Mouse (Mus musculus): ENCODE results near the gene Dnase1l3. TPM values are rescaled to one million over a fixed set of nuclear protein-coding genes. Genes with fewer than 3 reads are reported as not detected.
A peak's percentile ranks its signal among the peaks of the same experiment; 100 is the strongest.

The Dnase1l3 gene
- polyA plus RNA-seq, 1 experiment: 14.2 TPM

DNA sequence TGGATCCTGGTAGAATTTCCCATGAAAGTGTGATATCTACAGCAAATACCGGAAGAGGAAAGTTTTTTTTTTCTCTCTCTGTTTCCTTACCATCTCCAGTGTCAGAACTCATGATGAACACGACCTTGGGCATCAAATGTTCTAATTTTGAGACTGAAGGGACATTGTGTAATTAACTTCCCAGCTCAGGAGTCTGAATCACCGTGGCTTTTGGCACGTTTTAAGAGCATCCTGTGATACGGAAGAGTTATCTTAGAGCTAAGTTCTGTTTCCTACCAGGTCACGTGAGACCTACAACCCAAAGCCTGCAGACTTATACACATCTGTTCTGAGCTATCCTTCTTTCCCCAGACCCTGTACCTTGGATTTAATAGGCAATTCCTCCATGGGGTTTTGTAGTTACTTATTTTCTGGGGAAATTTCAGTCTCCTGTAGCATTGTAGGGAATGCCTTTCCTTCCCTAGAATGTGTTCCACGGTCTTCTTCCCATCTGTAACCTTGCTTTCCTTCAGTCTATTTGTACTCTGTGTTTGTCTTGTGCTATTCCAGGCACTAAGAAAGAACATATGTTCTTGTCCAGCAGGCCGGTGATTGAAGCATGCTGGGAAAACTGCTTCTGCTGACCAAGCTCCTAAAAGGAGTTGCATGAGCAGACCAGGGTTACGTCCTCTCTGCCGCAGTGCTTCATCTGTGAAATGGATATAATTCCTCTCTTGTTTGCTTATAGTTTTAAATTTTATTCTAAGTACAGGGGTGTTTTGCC, 32.6 kb upstream of the Dnase1l3 start:
- Histone ChIP-seq H3K27ac (ENCODE audit: insufficient read depth, low read depth, low read length) (no peak overlapping the region), H3K4me1 (ENCODE audit: control insufficient read depth, insufficient read depth, insufficient read length, low read length) (0 out of 2 replicates have a peak, but pooled peaks cover 3% of the 10 kb centered on the region), H3K36me3 (ENCODE audit: control insufficient read depth, insufficient read depth, low read length) (0 out of 2 replicates have a peak, but pooled peaks cover 2% of the 10 kb centered on the region), H3K27me3 (ENCODE audit: control insufficient read depth, insufficient read depth, low read length) (no peaks in the 10 kb centered on the region), H3K4me3 (ENCODE audit: low read depth, low read length) (no peak overlapping the region)
- 80% methylated on average over 10 of the region's 10 CpGs for WGBS
- TF ChIP-seq CTCF (IDR thresholded peaks at IDR 0.05; ENCODE audit: extremely low read depth, insufficient read length, insufficient replicate concordance, low read depth, low read length) (no peak), POLR2A (IDR thresholded peaks at IDR 0.05; ENCODE audit: low read depth, low read length) (no peak)

DNA sequence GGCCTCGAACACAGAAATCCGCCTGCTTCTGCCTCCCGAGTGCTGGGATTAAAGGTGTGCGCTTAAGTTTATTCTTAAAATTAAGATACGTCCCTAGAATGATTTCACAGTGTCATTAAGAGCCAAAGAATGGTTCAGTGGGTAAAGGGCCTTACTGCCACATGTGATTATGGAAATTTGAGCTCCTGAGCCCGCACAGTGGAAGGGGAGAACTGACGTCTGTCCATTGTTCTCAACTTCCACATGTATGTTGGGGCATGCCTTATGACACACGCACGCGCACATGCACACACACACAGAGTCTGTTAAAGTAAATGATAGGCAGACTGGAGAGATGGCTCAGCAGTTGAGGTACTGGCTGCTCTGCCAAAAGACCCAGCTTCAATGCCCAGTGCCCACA, 30.6 kb upstream of the Dnase1l3 start:
- TF ChIP-seq CTCF (IDR thresholded peaks at IDR 0.05; ENCODE audit: extremely low read depth, insufficient read length, insufficient replicate concordance, low read depth, low read length) (no peak), POLR2A (IDR thresholded peaks at IDR 0.05; ENCODE audit: low read depth, low read length) (no peak)
- WGBS: 96% methylated on average over 10 of the region's 10 CpGs

DNA sequence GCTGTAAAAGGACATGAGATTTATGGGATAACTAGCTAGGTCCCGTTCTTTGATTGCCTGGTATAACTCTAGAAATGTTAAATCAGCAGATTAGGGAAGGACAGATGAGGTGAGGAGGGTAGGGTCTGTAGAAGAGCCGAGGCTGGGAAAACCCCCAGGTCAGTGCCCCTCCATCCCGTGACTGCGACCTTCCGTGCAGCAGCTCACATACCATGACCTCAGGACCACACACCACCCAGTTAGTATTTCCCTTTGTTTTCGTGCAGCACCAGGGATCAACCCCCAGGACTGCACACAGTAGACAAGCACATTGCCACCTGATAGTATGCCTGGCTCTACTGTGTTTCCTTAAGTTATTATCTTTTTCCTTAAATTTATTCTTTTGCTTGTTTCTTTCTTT, 30.1 kb upstream of the Dnase1l3 start:
- TF ChIP-seq POLR2A (IDR thresholded peaks at IDR 0.05; ENCODE audit: low read depth, low read length): no peak
- no peak for TF ChIP-seq CTCF (IDR thresholded peaks at IDR 0.05; ENCODE audit: extremely low read depth, insufficient read length, insufficient replicate concordance, low read depth, low read length)
- H3K27ac ChIP-seq (ENCODE audit: insufficient read depth, low read depth, low read length): no peak overlapping the region
- 81% methylated on average over 6 of the region's 6 CpGs for WGBS
- no peak overlapping the region for H3K4me3 ChIP-seq (ENCODE audit: low read depth, low read length)
- 0 out of 2 replicates have a peak, but pooled peaks cover 2% of the 10 kb centered on the region for H3K36me3 ChIP-seq (ENCODE audit: control insufficient read depth, insufficient read depth, low read length)
- 0 out of 2 replicates have a peak, but pooled peaks cover 3% of the 10 kb centered on the region for H3K4me1 ChIP-seq (ENCODE audit: control insufficient read depth, insufficient read depth, insufficient read length, low read length)
- H3K27me3 ChIP-seq (ENCODE audit: control insufficient read depth, insufficient read depth, low read length): no peaks in the 10 kb centered on the region

More for the DNA sequence above, 30.6 kb upstream of the Dnase1l3 start:
- H3K4me3 ChIP-seq (ENCODE audit: low read depth, low read length): no peak overlapping the region
- H3K36me3 ChIP-seq (ENCODE audit: control insufficient read depth, insufficient read depth, low read length): 0 out of 2 replicates have a peak, but pooled peaks cover 2% of the 10 kb centered on the region
- H3K4me1 ChIP-seq (ENCODE audit: control insufficient read depth, insufficient read depth, insufficient read length, low read length): 0 out of 2 replicates have a peak, but pooled peaks cover 3% of the 10 kb centered on the region
- no peak overlapping the region for H3K27ac ChIP-seq (ENCODE audit: insufficient read depth, low read depth, low read length)
- H3K27me3 ChIP-seq (ENCODE audit: control insufficient read depth, insufficient read depth, low read length): no peaks in the 10 kb centered on the region

DNA sequence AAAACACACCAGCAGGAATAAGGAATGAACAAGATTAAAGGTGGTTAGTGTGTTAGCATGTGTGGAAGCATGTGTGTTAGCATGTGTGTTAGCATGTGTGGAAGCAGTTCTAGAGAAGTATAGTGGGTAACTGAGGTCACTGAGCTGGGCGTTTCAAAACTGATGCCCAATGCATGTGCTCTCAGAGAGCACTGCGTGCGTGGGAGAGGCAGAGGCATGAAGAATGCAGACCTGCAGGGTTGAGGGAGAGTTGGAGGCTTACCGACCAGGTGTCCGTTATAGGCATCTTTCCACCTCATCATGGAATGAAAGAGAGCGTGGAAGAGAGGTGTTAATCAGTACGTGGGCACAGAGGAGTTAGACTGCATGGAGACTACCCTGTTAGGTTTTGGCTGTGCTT, 26.2 kb upstream of the Dnase1l3 start:
- Histone ChIP-seq H3K4me1 (ENCODE audit: control insufficient read depth, insufficient read depth, insufficient read length, low read length) (peaks cover 14% of the 10 kb centered on the region; the same call in 1 of the 2 replicates), H3K27ac (ENCODE audit: insufficient read depth, low read depth, low read length) (no peak overlapping the region), H3K27me3 (ENCODE audit: control insufficient read depth, insufficient read depth, low read length) (no peaks in the 10 kb centered on the region), H3K4me3 (ENCODE audit: low read depth, low read length) (no peak overlapping the region), H3K36me3 (ENCODE audit: control insufficient read depth, insufficient read depth, low read length) (no peaks in the 10 kb centered on the region)
- 93% methylated on average over 7 of the region's 7 CpGs for WGBS
- no peak for TF ChIP-seq CTCF (IDR thresholded peaks at IDR 0.05; ENCODE audit: extremely low read depth, insufficient read length, insufficient replicate concordance, low read depth, low read length)
- TF ChIP-seq POLR2A (IDR thresholded peaks at IDR 0.05; ENCODE audit: low read depth, low read length): no peak

DNA sequence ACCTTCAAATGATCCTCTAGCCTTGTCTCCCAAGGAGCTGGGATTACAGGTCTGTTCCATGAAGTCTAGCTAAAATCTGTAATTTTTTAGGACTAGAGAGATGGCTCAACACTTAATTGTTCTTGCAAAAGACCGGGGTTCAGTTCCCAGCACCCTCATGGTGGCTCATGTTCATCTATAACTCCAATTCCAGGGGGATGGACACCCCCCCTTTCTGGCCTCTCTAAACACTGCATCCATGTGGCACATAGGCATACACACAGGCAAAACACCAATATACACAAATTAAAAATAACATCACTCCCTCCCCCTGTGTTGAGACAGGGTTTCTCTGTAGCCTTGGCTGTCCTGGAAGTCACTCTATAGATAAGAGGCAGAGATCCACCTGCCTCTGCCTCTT, 25.6 kb upstream of the Dnase1l3 start:
- Histone ChIP-seq H3K27ac (ENCODE audit: insufficient read depth, low read depth, low read length) (no peak overlapping the region), H3K4me3 (ENCODE audit: low read depth, low read length) (no peak overlapping the region), H3K36me3 (ENCODE audit: control insufficient read depth, insufficient read depth, low read length) (no peaks in the 10 kb centered on the region), H3K27me3 (ENCODE audit: control insufficient read depth, insufficient read depth, low read length) (no peaks in the 10 kb centered on the region), H3K4me1 (ENCODE audit: control insufficient read depth, insufficient read depth, insufficient read length, low read length) (peaks cover 17% of the 10 kb centered on the region; the same call in 1 of the 2 replicates)
- 97% methylated on average over 1 of the region's 1 CpGs for WGBS
- TF ChIP-seq POLR2A (IDR thresholded peaks at IDR 0.05; ENCODE audit: low read depth, low read length) (no peak), CTCF (IDR thresholded peaks at IDR 0.05; ENCODE audit: extremely low read depth, insufficient read length, insufficient replicate concordance, low read depth, low read length) (no peak)

DNA sequence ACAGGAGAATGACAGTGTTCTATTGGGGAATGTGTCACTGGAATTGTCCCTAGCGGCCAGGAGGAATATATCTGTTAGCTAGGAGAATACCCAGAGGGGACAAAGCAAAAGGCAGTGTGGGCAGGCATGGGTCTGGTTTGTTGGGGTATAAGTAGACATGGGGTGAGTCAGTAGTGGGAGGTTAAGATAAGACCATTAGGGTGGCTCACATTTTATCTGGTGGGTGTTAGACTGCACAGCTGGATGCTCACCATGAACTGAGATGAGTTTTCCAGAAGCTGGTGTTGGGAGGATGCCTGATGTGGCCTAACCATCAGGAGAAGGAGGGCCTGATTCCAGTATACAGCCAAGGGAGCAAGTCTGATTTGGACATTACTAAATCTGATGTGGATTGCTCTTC, 22.6 kb upstream of the Dnase1l3 start:
- Histone ChIP-seq H3K27ac (ENCODE audit: insufficient read depth, low read depth, low read length) (peak overlapping the region; percentile 90), H3K27me3 (ENCODE audit: control insufficient read depth, insufficient read depth, low read length) (no peaks in the 10 kb centered on the region), H3K36me3 (ENCODE audit: control insufficient read depth, insufficient read depth, low read length) (no peaks in the 10 kb centered on the region), H3K4me1 (ENCODE audit: control insufficient read depth, insufficient read depth, insufficient read length, low read length) (peaks cover 20% of the 10 kb centered on the region; the same call in 1 of the 2 replicates), H3K4me3 (ENCODE audit: low read depth, low read length) (peak overlapping the region; percentile 44)
- no peak for TF ChIP-seq CTCF (IDR thresholded peaks at IDR 0.05; ENCODE audit: extremely low read depth, insufficient read length, insufficient replicate concordance, low read depth, low read length)
- no peak for TF ChIP-seq POLR2A (IDR thresholded peaks at IDR 0.05; ENCODE audit: low read depth, low read length)
- 64% methylated on average over 1 of the region's 1 CpGs for WGBS

DNA sequence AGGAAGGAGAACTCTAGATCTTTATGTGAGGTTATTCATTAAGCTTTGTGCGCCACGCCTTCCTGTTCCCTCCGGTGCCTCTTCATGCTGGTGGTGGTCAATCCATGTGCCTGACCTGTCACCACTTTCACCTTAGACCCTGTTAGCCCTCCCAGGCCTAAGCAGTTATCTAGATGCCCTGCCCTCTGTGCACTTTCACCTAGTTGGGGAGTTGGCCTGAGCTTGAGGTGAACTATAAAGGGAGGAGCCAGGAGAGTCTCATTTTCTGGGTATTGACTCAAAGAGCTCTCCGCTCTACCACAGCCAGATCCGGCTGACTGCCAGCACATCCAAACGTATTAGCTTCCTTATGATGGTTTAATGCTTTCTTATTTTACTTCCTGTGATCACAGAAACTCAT, 21.9 kb upstream of the Dnase1l3 start:
- Histone ChIP-seq H3K27me3 (ENCODE audit: control insufficient read depth, insufficient read depth, low read length) (no peaks in the 10 kb centered on the region), H3K27ac (ENCODE audit: insufficient read depth, low read depth, low read length) (peak overlapping the region; percentile 90)

More for the DNA sequence above, 21.9 kb upstream of the Dnase1l3 start:
- TF ChIP-seq POLR2A (IDR thresholded peaks at IDR 0.05; ENCODE audit: low read depth, low read length): no peak; the same call in 1 of the 2 replicates
- no peak for TF ChIP-seq CTCF (IDR thresholded peaks at IDR 0.05; ENCODE audit: extremely low read depth, insufficient read length, insufficient replicate concordance, low read depth, low read length)
- H3K4me3 ChIP-seq (ENCODE audit: low read depth, low read length): no peak overlapping the region
- no peaks in the 10 kb centered on the region for H3K36me3 ChIP-seq (ENCODE audit: control insufficient read depth, insufficient read depth, low read length)
- WGBS: 21% methylated on average over 6 of the region's 6 CpGs
- H3K4me1 ChIP-seq (ENCODE audit: control insufficient read depth, insufficient read depth, insufficient read length, low read length): peaks cover 20% of the 10 kb centered on the region; the same call in 1 of the 2 replicates

Measured in small intestine, adult 2 months (tissue).